Mouse (Mus musculus) ovary, adult 18-20 months (tissue): ENCODE measurements around the gene 4933412E24Rik.

Source experiments
- DNase-seq: peaks from one replicate; pipeline ENCODE4 v3.0.0; 2022; ENCODE audit warnings: low spot score, mixed read lengths

4933412E24Rik gene

GRCm38 (mm10) chr15:60016513-60016912, at the start of gene 4933412E24Rik:
4933412E24Rik (minus strand) TSS chr15:60016613.
- DNase-seq, result no peak

- DNase-seq, result no peak
Observed at GRCm38 (mm10) chr15:60030728-60031127, 14.3 kb upstream of the 4933412E24Rik start.

- no peak for DNase-seq
Observed at GRCm38 (mm10) chr15:60021256-60021655, 4.8 kb upstream of the 4933412E24Rik start.

- no peak for DNase-seq
Observed at GRCm38 (mm10) chr15:60010199-60010598, 6.2 kb downstream of the 4933412E24Rik start.

- DNase-seq, result no peak
Observed at GRCm38 (mm10) chr15:60009610-60010009, 6.8 kb downstream of the 4933412E24Rik start.

- DNase-seq, result no peak
Observed at GRCm38 (mm10) chr15:59983777-59984176, 32.6 kb downstream of the 4933412E24Rik start.

- no peak for DNase-seq
Observed at GRCm38 (mm10) chr15:59975310-59975709, 41.1 kb downstream of the 4933412E24Rik start.

- no peak for DNase-seq
Observed at GRCm38 (mm10) chr15:59974584-59974983, 41.8 kb downstream of the 4933412E24Rik start.

GRCm38 (mm10) chr15:59973651-59974519, 42.5 kb downstream of the 4933412E24Rik start:
- no peak for DNase-seq
